Comparison of ENCODE assay signal across 12 mouse cellular contexts in genomic region chr8:124911938-124912872, GRCm38 (mm10). TPM values are rescaled to one million over a fixed set of nuclear protein-coding genes. Genes with fewer than 3 reads are reported as not detected.
DNase-seq lines count a peak whose midpoint lies in the region; ATAC-seq and TF ChIP-seq lines count a peak whose summit lies in the region.
"Had no signal": no experiment of that assay in that cellular context is flagged by ENCODE, and none has a peak within 500 bp of the region (broad histone marks: within the 10 kb centered on the region; RNA-seq: fewer than 3 reads in every experiment).

No protein-coding gene starts in this region.

- DNase-seq in hindbrain, embryonic 11.5 days (ENCODE audit: low spot score) = peak; percentile 20
- DNase-seq in hindbrain, embryonic 14.5 days (ENCODE audit: low spot score) = no peak
- DNase-seq in MEL (ENCODE audit: low read depth, low spot score) = peak; percentile 54
- DNase-seq in brain, adult 2 months (ENCODE audit: low read depth, low spot score) = peak; percentile 78
- peak; percentile 63 to 69 for DNase-seq in kidney, postnatal 36 days
- DNase-seq in urinary bladder, postnatal 4 days (ENCODE audit: low spot score in 2 of 2) = no peak
- no peak for DNase-seq in thymus, postnatal 10 days (ENCODE audit: low spot score in 2 of 2)
- DNase-seq: forebrain, postnatal 0 days; thymus, postnatal 25 days had no signal

- no peak for ATAC-seq in hindbrain, embryonic 11.5 days (ENCODE audit: low FRiP score)
- ATAC-seq in hindbrain, embryonic 14.5 days (ENCODE audit: low FRiP score) = no peak
- ATAC-seq: forebrain, postnatal 0 days had no signal

- H3K79me2 ChIP-seq in MEL (ENCODE audit: control insufficient read depth, insufficient read depth, low read length, poor library complexity) = no peaks in the 10 kb centered on the region

- no peak for TF ChIP-seq EP300 in MEL (IDR thresholded peaks at IDR 0.05; ENCODE audit: low read depth in 1 of 2, low read length in 2 of 2)

- 80% methylated on average over 17 of the region's 17 CpGs for whole genome bisulfite sequencing in hindbrain, embryonic 11.5 days
- 82% methylated on average over 17 of the region's 17 CpGs for WGBS in hindbrain, embryonic 14.5 days

- no peak for TF ChIP-seq CTCF in MEL (IDR thresholded peaks at IDR 0.05 in 2 of 3, conservative IDR thresholded peaks at IDR 0.05 in 1 of 3; ENCODE audit: control insufficient read depth in 1 of 3, insufficient read depth in 1 of 3, low read depth in 2 of 3, low read length in 3 of 3, poor library complexity in 1 of 3, severe bottlenecking in 1 of 3)

- no peaks in the 10 kb centered on the region for H3K4me1 ChIP-seq in hindbrain, embryonic 11.5 days (replicated peaks; ENCODE audit: control insufficient read depth, insufficient read depth, low read length)
- H3K4me1 ChIP-seq in hindbrain, embryonic 14.5 days (replicated peaks; ENCODE audit: control insufficient read depth, insufficient read depth, low read length) = no peaks in the 10 kb centered on the region
- peaks cover 0 to 13% of the 10 kb centered on the region in 2 experiments; a peak in 2 of 4 replicates for H3K4me1 ChIP-seq in MEL (ENCODE audit: control insufficient read depth in 1 of 2, insufficient read depth in 2 of 2, low read length in 2 of 2)
- H3K4me1 ChIP-seq: embryonic facial prominence, embryonic 12.5 days; hindbrain, embryonic 12.5 days had no signal

- H3K36me3 ChIP-seq in hindbrain, embryonic 11.5 days (ENCODE audit: control insufficient read depth, insufficient read depth, low read length) = peaks cover 14% of the 10 kb centered on the region; the same call in 1 of the 2 replicates
- H3K36me3 ChIP-seq in hindbrain, embryonic 14.5 days (replicated peaks; ENCODE audit: control insufficient read depth, insufficient read depth) = peaks cover 79% of the 10 kb centered on the region
- H3K36me3 ChIP-seq in MEL (ENCODE audit: control insufficient read depth in 1 of 2, insufficient read depth in 2 of 2, low read length in 2 of 2) = peaks cover 5 to 11% of the 10 kb centered on the region in 2 experiments

- no peak for TF ChIP-seq RAD21 in MEL (IDR thresholded peaks at IDR 0.05; ENCODE audit: low read depth, low read length)

- no peaks in the 10 kb centered on the region for H3K27me3 ChIP-seq in hindbrain, embryonic 11.5 days (ENCODE audit: control insufficient read depth, insufficient read depth, low read length)
- no peaks in the 10 kb centered on the region for H3K27me3 ChIP-seq in hindbrain, embryonic 14.5 days (ENCODE audit: control insufficient read depth, insufficient read depth, low read length)
- H3K27me3 ChIP-seq in MEL (ENCODE audit: control insufficient read depth in 1 of 2, insufficient read depth in 2 of 2, low read length in 2 of 2) = no peaks in the 10 kb centered on the region
- H3K27me3 ChIP-seq: embryonic facial prominence, embryonic 12.5 days; hindbrain, embryonic 12.5 days had no signal

- H3K27ac ChIP-seq in hindbrain, embryonic 11.5 days (ENCODE audit: low read depth, low read length) = no peak overlapping the region
- no peak overlapping the region for H3K27ac ChIP-seq in hindbrain, embryonic 14.5 days
- no peak overlapping the region for H3K27ac ChIP-seq in MEL (ENCODE audit: control insufficient read depth, low read depth, low read length)
- H3K27ac ChIP-seq: embryonic facial prominence, embryonic 12.5 days; hindbrain, embryonic 12.5 days; macrophage had no signal

- H3K4me2 ChIP-seq in hindbrain, embryonic 11.5 days (replicated peaks; ENCODE audit: low read depth, low read length) = no peak overlapping the region
- no peak overlapping the region for H3K4me2 ChIP-seq in hindbrain, embryonic 14.5 days (replicated peaks)
- H3K4me2 ChIP-seq: embryonic facial prominence, embryonic 12.5 days; hindbrain, embryonic 12.5 days had no signal

- no peak overlapping the region for H3K4me3 ChIP-seq in hindbrain, embryonic 11.5 days (ENCODE audit: low read depth, low read length)
- H3K4me3 ChIP-seq in hindbrain, embryonic 14.5 days (replicated peaks; ENCODE audit: low read length) = no peak overlapping the region
- H3K4me3 ChIP-seq in MEL (ENCODE audit: control insufficient read depth in 1 of 2, insufficient read depth in 1 of 2, low read depth in 2 of 2, low read length in 2 of 2) = no peak overlapping the region
- H3K4me3 ChIP-seq: embryonic facial prominence, embryonic 12.5 days; hindbrain, embryonic 12.5 days had no signal

- no peak overlapping the region for H3K9ac ChIP-seq in hindbrain, embryonic 11.5 days (ENCODE audit: low read depth, low read length)
- no peak overlapping the region for H3K9ac ChIP-seq in hindbrain, embryonic 14.5 days
- H3K9ac ChIP-seq in MEL (ENCODE audit: control insufficient read depth, low read depth, low read length, poor library complexity, severe bottlenecking) = no peak overlapping the region
- H3K9ac ChIP-seq: embryonic facial prominence, embryonic 12.5 days; forebrain, postnatal 0 days; hindbrain, embryonic 12.5 days had no signal

- H3K9me3 ChIP-seq in hindbrain, embryonic 11.5 days (ENCODE audit: control insufficient read depth, low read length) = no peaks in the 10 kb centered on the region
- no peaks in the 10 kb centered on the region for H3K9me3 ChIP-seq in hindbrain, embryonic 14.5 days (ENCODE audit: control insufficient read depth, low read length)
- H3K9me3 ChIP-seq in MEL (replicated peaks; ENCODE audit: insufficient read depth, low read length) = no peaks in the 10 kb centered on the region
- H3K9me3 ChIP-seq: embryonic facial prominence, embryonic 12.5 days; hindbrain, embryonic 12.5 days had no signal

- TF ChIP-seq POLR2A in MEL (IDR thresholded peaks at IDR 0.05; ENCODE audit: control insufficient read depth in 1 of 2, insufficient read depth in 1 of 2, low read depth in 1 of 2, low read length in 2 of 2, poor library complexity in 1 of 2) = no peak

TF ChIP-seq in MEL, 35 proteins besides CTCF, POLR2A, EP300 and RAD21:
- TF ChIP-seq POLR2AphosphoS2 (IDR thresholded peaks at IDR 0.05; ENCODE audit: low read length) (no peak), GATA1 (IDR thresholded peaks at IDR 0.05; ENCODE audit: low read depth, low read length) (peak; percentile 58), BHLHE40 (IDR thresholded peaks at IDR 0.05; ENCODE audit: borderline replicate concordance, low read depth, low read length) (peak; percentile 64; the same call in 1 of the 2 replicates)

RNA-seq across cellular contexts. Expression of gene Sprtn, which starts 14.5 kb away (rescaled TPM):
- 9.6 and 12.3 TPM in 2 replicates for polyA plus RNA-seq in hindbrain, embryonic 11.5 days (2014; fragmentation: Nextera tagmentation; extraction: Ambion mirVana)
- polyA plus RNA-seq in hindbrain, embryonic 14.5 days (2014; fragmentation: Nextera tagmentation; extraction: Ambion mirVana) = 8.2 and 9.3 TPM in 2 replicates
- total RNA-seq in MEL (2012; rRNA removed) = 23.2 and 27.2 TPM in 2 replicates
- 10 to 100 TPM in 1 of 2 experiments, not detected in 1; 31.8 TPM for polyA plus RNA-seq in MEL (2012; ENCODE audit: insufficient read depth in 1 of 2, insufficient read length in 2 of 2, low read depth in 1 of 2, low replicate concordance in 2 of 2, missing spikeins in 1 of 2)

RNA-seq across cellular contexts. Expression of gene Exoc8, which starts 14.7 kb away (rescaled TPM):
- 6.7 and 8.7 TPM in 2 replicates for polyA plus RNA-seq in hindbrain, embryonic 11.5 days (2014; fragmentation: Nextera tagmentation; extraction: Ambion mirVana)
- polyA plus RNA-seq in hindbrain, embryonic 14.5 days (2014; fragmentation: Nextera tagmentation; extraction: Ambion mirVana) = 14.7 and 14.8 TPM in 2 replicates
- total RNA-seq in MEL (2012; rRNA removed) = 14.4 and 16.9 TPM in 2 replicates
- polyA plus RNA-seq in MEL (2012; ENCODE audit: insufficient read depth in 1 of 2, insufficient read length in 2 of 2, low read depth in 1 of 2, low replicate concordance in 2 of 2, missing spikeins in 1 of 2) = 1 to 10 TPM in 1 of 2 experiments, not detected in 1; 9.5 TPM

RNA-seq across cellular contexts. Expression of gene Egln1, which starts 36.9 kb away (rescaled TPM):
- 19.9 and 23.4 TPM in 2 replicates for polyA plus RNA-seq in hindbrain, embryonic 11.5 days (2014; fragmentation: Nextera tagmentation; extraction: Ambion mirVana)
- 21.1 and 22.9 TPM in 2 replicates for polyA plus RNA-seq in hindbrain, embryonic 14.5 days (2014; fragmentation: Nextera tagmentation; extraction: Ambion mirVana)
- total RNA-seq in MEL (2012; rRNA removed) = 42.9 and 47.1 TPM in 2 replicates
- polyA plus RNA-seq in MEL (2012; ENCODE audit: insufficient read depth in 1 of 2, insufficient read length in 2 of 2, low read depth in 1 of 2, low replicate concordance in 2 of 2, missing spikeins in 1 of 2) = 10 to 100 TPM in 1 of 2 experiments, not detected in 1; 55.0 TPM

RNA-seq across cellular contexts. Expression of gene 2810004N23Rik, which starts 49.3 kb away (rescaled TPM):
- 38.8 and 41.6 TPM in 2 replicates for polyA plus RNA-seq in hindbrain, embryonic 11.5 days (2014; fragmentation: Nextera tagmentation; extraction: Ambion mirVana)
- 18.4 and 21.0 TPM in 2 replicates for polyA plus RNA-seq in hindbrain, embryonic 14.5 days (2014; fragmentation: Nextera tagmentation; extraction: Ambion mirVana)
- total RNA-seq in MEL (2012; rRNA removed) = 57.5 and 64.0 TPM in 2 replicates
- 10 to 100 TPM; 54.8 to 68.9 TPM for polyA plus RNA-seq in MEL (2012; ENCODE audit: insufficient read depth in 1 of 2, insufficient read length in 2 of 2, low read depth in 1 of 2, low replicate concordance in 2 of 2, missing spikeins in 1 of 2)

RNA-seq across cellular contexts. Expression of gene Gnpat, which starts 49.4 kb away (rescaled TPM):
- polyA plus RNA-seq in hindbrain, embryonic 11.5 days (2014; fragmentation: Nextera tagmentation; extraction: Ambion mirVana) = 110 and 115 TPM in 2 replicates
- 72.3 and 80.2 TPM in 2 replicates for polyA plus RNA-seq in hindbrain, embryonic 14.5 days (2014; fragmentation: Nextera tagmentation; extraction: Ambion mirVana)
- total RNA-seq in MEL (2012; rRNA removed) = 74.3 and 86.8 TPM in 2 replicates
- polyA plus RNA-seq in MEL (2012; ENCODE audit: insufficient read depth in 1 of 2, insufficient read length in 2 of 2, low read depth in 1 of 2, low replicate concordance in 2 of 2, missing spikeins in 1 of 2) = 100 to 1,000 TPM; 117 to 637 TPM

Comparison
In these comparisons a context has a peak if more than half of its experiments do, and no peak if none do; other contexts are left out.
1. DNase-seq: peak in hindbrain, embryonic 11.5 days (single experiment), MEL (single experiment), brain, adult 2 months (single experiment) and kidney, postnatal 36 days (2 of 2); none in hindbrain, embryonic 14.5 days (single experiment), urinary bladder, postnatal 4 days (0 of 2) and thymus, postnatal 10 days (0 of 2).